Mouse (Mus musculus) stomach, postnatal 0 days (tissue): ENCODE results near the gene Hlf.

ENCODE experiments used
- CTCF ChIP-seq: IDR thresholded peaks from 2 replicates; pipeline ENCODE4 v1.5.1; 2016; ENCODE audit warnings: antibody characterized with exemption, low read depth, mild to moderate bottlenecking, moderate library complexity
- EP300 ChIP-seq: optimal IDR thresholded peaks from 2 replicates; pipeline ENCODE3; 2016; ENCODE audit warnings: antibody characterized with exemption

DNA sequence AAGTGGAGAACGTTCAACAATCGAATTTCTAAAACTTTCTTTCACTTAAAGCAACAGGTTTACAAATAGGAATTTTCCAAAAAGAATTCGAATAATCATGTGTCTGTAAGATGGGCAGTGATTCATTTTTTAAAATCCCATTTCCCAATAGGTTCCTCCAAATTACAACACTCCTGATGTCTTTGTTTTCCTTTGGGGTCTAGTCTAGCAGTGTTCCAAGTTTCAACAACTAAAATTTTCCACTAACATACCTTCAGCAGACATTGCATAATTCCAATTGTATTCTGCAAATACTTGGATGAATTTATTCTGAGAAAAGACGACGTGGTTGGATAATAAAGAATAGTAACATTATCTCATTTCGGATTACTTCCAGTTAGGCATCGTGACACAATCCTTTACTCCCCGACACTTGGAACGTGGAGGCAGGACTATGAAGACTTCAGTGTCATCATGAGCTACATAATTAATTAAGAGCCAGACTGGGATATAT is 60.4 kb downstream of the Hlf start:
- TF ChIP-seq CTCF: no peak
- TF ChIP-seq EP300: no peak
